Mouse (Mus musculus) right cerebral cortex, adult 18-20 months (tissue): ENCODE measurements around the gene Soat2.

ENCODE experiments used
- DNase-seq: peaks from one replicate; pipeline ENCODE4 v3.0.0; 2022; ENCODE audit warnings: mixed read lengths

The Soat2 gene

DNA sequence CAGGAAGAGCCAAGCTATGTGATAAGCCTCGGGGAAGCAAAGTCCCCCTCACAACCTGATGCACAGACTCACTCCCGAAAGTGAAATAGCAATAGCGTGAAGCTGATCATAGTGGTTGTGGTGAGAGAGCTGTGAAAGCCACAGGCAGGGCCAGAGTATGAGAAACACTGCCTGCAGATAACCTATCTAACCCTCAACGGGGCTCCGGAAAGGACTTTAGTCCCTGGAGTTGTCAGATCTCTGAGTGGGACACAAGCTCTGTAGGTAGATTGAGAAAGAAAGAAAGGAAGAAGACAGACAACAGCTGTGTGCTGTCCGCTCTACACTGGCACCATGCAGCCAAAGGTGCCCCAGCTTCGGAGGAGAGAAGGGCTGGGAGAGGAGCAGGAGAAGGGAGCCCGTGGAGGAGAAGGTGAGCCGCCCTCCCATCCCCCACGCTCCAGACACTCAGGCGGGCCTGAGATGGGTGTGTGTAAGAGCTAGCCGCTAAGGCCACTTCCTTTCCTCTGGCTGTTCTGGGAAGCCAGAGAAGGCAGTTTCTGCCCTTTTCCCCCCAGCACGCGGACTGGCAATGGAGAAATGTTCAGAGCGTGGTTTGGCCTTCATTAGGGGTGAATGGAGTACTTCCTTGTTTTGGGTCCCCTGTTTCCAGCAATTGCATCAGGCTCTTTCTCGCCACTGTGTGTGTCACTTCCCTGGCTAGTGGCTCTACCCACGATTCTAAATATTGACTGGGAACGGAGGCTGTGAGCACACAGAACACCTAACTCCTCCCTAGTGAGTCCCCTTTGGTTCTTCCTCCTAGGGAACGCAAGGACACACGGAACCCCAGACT lies at the start of gene Soat2:
TSS of gene Soat2 (plus strand) at position 226 of the 835 bp plus-strand sequence.
- no peak for DNase-seq

DNA sequence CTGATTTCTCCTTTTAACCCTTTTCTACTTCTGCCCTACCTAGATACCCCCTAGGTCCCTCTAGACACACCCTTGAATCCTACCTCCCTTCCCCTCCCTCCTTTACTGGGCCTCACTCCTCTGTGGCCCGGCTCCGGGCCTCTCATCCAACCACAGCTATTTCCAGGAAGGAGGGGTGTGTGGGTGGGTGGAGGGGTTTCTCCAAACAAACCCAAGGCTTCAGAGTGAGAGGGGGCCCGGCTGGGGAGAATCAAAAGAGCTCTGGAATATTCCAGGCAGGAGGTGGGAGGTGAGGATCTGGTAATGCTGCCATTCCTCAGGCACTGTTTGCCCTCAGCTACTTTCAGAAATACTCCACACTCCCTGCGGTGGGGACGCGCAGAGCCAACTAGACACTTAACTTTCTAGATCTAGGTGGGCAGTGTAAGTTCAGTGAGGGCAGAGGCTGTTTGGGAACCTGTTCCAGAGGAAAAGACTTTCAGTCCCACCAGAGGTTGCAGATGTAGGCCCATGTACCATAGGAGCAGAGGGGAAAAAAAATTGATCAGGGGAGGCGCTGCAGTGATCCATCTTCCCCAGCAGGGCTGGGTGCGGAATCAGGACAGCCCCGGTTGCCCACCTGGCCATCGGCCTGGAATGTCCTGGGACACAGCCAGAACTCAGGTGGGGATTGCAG lies 49.2 kb upstream of the Soat2 start:
- no peak for DNase-seq

DNA sequence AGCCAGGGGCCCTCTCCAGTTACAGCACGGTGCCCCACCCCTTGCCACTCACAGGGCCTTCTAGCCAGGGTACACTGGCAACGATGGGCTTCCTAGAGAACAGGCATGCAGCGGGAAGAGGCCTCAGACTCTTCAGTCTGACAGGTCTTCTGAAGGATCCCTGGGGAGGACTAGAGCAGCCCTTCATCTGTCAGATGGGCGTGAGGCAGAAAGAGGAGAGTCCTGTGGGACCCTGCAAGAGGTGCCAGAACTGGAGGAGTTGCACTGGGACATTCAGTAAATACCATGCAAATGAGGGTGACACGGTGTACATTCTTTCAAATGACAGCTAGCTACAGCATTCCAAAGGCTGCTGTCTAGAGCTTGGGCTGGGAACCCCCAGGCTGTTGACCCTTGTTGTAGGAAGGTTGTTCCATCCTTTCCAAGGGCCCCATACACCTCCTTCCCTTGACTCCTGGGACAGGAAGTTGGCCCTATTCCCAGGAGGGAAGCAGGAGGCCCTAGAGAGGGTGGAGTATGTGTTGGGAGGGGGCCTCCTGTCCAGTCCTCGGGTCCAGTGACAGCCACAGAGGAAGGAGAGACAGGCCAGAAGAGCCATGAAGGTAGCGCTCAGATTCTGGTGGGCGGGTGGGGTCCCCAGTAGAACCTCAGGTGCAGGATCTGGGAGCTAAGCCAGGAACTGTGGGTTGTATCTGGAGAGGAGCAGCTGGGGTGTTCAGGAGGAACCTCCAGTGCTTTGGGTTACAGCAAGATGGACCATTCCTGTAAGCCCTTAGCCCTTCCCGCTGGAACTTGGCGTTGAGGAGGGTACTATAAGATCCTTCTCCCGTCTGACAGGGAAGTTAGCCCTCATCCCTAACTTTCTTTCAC lies 48.4 kb upstream of the Soat2 start:
- no peak for DNase-seq

DNA sequence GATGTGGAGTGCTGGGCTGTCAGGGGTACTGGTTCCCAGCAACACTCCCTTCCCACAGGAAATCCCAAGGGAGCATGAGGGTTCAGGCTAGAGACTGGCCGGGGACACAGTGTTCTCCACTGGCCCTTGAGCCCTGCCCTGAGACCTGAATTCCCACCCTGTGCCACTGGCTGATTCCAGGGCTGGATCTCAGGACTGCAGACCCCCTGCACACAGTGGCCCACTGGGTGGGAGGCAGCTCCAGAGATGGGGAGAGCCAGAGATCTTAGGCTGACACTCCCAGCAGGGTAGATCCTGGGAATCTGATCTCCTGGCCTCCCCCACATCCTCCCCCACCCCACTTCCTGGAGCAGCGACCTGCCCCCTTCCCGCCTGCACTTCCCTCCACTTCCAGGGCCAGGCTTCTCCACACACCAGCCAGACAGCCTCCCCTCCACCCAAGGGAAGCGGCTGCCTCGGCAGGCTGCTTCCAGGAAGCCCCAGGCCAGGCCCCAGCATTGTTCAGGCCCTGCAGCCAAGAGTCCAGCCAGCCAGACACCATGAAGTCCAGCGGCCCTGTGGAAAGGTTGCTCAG lies 47.7 kb upstream of the Soat2 start:
- DNase-seq, result no peak

DNA sequence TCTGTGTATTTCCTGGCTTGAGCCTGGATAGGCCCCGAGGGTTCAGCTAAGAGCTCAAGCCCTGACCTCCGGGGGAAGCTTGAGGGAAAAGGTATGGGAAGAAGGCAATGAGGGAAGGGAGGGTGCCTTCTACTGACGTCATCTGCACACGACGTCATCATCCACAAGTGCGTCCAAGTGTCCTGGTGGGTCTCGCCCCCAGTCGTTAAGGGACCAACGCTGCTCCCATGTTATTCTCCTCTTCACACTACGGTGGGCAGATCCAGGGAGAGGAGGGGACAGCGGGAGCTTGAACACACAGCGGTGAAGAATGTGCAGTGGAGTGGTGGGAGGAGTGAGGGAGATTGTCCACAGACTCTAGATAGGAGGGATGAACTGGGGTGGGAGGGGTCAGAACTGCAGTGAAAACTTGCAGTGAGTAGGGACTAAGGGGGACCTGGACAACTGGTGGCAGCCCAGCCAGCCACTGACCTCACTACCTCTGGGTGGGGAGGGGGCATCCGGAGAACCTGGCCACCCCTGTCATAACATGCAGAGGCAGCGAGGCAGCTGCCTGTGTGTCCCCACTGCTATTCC lies 46.9 kb upstream of the Soat2 start:
- DNase-seq, result no peak

DNA sequence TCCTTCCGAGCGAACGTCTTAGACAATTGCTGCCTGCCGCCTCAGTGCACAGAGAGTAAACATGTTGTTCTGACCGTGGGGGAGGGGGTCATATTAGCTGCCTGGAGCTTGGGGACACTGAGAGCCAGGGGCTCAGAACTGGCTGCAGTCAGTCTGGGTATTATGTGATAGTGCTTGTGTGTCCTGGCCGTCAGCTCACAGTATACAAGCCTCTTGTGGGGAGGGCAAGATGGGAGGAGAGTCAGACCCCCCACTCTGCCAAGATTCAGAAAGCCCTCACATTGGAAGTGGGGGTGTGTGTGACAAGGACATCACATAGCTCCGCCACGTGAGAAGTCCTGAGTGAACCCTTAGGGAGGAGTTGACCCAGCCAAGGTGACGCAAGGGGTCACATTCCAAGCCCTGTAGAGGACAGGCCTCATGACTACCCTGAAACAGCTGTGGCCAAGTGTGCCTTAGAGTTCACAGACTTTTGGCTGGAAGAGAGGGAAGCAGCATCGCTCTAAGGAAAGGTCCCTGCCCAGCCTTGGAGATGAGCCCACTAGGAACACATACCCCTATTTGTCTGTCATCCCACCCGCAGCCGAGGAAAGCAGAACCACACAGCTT lies 46.3 kb upstream of the Soat2 start:
- DNase-seq, result no peak

DNA sequence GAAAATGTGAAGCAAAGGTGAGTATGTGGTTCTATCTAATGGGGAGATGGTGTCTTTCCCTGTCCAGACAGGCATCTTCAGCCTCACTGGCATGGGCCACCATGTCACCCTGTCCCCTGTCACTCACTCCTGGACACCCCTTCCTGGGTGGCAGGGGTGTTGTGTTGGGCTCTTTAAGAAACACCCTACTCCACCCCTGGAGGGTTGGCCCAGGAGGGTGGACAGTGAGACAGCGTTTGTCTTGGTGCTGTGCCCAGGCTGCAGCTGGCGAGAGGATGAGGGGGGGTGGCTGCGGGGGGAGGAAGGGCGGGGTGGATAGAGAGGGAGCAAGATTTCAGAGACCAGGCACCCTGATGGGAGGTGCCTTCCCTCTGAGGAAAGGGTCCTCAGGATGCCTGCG lies 45.0 kb upstream of the Soat2 start:
- DNase-seq, result no peak

DNA sequence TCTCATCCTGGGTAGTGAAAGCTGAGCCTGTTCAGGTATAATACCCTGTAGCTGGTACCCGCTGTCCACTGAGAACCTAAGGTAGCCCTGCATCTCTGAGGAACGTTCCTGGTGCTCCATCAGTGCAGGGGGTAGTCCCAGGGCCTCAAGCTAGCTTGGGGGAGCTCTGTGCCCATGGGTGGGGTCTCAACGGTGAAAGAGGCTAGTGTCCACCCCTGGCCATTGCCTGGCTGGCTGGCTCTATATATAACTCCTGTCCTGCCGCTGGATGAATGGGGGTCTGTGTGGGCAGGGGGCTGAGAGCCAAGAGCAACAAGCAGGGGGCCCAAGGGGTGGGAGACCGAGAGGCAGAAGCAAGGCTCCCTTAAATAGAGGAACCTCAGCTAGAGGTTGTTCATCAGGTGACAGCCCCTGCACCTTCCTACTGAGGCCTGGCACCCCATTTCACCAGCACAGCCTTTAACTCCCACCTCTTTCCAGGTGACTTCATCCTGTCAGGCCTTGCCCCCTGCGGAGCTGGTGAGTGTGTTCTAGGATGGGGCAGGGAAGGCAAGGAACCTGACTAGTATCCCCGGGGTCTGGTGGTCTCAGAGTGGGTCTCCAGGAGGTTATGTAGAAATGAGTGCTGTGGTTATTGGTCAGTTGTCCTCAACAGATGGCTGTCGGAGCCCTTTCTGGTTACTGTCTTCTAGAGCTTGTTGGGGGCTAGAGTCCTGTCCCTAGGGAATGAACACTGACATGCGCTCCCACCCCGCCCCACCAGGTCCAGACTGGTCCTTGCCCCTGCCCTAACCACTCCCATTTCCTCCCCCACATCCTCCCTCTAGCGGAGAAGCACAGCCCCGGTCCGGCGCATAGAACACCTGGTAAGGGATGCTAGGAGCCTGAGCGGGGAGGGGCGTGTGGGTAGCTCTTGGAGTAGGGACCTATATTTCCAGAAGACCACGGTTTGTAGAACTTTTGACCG lies 44.3 kb upstream of the Soat2 start:
- no peak for DNase-seq

DNA sequence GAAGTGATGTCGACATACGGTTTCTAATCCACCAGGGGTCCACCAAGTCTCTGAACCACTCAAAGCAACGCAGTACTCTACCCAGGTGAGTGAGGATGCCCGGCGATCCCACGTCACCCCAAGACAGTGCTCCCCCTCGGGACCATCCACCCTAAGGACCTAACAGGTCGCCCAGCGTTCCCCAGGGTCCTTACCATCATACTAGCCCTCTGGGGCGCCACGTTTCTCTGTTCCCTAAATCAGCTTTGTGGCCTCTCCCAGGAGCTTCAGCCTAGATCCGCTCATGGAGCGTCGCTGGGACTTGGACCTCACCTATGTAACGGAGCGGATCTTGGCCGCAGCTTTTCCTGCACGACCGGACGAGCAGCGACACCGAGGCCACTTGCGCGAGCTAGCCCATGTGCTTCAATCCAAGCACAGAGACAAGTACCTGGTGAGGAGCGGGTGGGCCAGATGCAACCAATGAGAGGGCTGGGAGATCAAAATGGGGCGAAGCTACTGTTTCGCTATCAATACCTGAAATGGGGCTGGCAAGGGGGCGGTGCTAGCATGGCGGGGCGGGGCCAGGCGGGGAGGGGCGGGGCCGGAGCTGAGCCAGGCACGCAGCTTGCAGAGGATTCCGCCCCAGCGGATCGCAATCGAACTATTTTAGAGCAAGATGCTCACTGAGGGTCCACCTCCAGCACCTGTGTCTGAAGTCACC lies 43.4 kb upstream of the Soat2 start:
- DNase-seq, result no peak

DNA sequence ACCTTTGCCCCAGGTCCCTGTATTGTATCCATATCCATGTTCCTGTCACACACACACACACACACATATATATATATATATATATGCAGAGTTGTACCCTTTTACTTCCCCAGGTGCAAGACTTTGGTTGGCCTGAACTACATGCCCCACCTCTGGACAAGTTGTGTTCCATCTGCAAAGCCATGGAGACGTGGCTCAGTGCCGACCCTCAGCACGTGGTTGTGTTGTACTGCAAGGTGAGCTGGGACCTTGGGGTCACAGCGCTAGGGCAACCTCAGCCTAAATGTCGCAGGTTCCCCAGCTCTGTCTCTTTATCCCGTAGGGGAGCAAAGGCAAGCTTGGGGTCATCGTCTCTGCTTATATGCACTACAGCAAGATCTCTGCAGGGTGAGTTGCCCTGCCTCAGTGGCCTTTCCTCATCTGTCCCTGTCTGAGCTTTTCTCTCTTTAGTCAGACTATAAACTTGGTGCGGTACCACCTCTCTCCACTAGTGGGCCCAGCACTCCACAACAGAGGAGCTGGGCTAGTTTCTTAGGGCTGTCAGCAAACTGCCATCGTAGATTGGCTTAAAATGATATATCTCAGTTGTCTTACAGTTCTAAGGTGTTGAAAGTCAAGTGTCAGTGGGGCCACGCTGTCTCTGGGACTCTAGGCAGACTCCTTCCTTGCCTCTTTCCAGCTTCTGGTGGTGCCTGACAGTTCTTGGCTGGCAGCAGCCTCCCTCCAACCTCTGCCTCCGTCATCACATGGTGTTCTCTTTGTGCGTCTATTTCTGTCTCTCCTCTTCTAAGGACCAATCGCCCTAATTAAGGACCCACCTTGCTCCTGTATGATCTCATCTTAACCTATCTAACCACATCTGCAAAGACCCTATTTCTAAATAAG lies 42.4 kb upstream of the Soat2 start:
- no peak for DNase-seq

DNA sequence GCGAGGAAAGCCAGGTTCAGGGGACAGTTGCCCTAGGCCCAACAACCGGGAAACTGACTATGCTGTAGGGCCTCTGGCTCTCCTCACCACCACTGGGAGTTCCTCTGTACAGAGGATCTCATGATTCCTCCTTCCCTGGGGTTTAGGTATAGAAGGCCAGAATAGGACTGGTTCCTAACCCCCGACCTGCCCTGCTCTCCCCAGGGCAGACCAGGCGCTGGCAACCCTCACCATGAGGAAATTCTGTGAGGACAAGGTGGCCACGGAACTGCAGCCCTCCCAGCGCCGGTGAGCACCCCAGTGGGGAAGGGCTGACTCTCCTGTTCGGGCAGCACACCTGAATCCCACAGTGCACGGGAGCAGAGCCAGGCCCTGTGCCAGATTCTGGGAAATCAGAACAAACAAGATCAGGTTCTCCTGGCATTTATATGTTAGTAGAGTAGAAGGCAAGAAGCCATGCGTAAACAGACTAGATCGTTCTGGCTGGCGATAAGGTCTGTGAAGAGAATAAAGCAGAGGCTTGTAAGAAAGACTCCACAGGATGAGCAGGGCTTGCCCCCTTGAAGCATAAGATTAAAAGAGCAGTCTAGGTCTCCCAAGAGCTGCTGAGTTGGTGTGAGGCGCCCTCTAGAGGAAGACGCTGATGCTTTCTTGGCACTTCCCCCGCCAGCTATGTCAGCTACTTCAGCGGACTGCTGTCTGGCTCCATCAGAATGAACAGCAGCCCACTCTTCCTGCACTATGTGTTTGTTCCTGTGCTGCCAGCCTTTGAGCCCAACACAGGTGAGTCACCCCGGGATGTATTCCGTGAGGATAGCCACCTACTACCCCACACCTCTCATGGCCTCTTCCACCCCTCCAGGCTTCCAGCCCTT lies 41.4 kb upstream of the Soat2 start:
- peak; percentile 81 for DNase-seq

DNA sequence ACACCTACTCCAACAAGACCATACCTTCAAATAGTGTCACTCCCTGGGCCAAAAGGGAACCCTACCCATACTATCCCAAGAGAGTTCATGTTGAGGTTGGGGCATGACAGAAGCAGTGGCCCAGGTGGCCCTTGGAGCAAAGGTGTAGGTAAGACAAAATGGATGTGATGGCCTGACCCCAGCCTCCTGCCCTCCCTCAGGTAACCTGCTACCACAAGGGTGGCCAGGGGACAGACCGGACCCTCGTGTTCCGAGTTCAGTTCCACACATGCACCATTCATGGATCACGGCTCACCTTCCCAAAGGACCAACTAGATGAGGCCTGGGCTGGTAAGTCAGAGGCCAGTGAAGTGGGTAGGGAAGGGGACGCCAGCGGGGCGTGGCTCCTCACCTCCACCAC lies 40.1 kb upstream of the Soat2 start:
- no peak for DNase-seq

DNA sequence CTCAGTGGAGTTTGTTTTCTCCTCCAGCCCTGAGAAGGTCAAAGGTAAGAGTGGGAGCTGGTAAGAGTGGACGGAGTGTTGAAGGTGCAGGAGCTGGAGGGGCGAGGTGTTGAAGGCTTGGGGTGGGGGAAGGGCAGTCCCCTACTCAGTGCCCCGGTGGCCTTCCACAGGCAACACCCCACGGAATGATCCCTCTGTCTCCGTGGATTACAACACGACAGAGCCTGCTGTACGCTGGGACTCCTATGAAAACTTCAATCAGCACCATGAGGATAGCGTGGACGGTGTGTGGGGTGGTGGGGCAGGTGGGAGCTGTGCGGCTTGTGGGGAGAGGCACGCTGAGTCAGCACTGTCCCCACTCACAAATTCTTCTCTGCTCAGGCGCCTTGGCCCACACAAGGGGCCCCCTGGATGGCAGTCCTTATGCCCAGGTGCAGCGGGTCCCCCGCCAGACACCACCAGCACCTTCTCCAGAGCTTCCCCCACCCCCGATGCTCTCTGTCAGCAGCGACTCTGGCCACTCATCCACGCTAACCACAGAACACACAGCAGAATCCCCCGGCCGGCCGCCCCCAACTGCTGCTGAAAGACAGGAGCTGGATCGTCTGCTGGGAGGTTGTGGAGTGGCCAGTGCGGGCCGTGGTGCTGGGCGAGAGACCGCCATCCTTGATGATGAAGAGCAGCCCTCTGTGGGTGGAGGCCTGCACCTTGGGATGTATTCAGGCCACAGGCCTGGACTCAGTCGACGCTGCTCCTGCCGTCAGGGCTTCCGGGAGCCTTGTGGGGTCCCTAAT lies 39.4 kb upstream of the Soat2 start:
- DNase-seq, result no peak

DNA sequence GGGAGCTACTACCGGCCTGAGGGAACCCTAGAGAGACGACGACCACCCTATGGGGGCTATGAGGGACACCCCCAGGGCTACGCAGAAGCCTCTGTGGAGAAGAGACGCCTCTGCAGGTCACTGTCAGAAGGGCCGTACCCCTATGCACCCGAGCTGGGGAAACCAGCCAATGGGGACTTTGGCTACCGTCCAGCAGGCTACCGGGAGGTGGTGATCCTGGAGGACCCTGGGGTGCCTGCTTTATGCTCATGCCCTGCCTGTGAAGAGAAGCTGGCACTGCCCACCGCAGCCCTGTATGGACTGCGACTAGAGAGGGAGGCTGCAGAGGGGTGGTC lies 38.9 kb upstream of the Soat2 start:
- DNase-seq, result no peak

DNA sequence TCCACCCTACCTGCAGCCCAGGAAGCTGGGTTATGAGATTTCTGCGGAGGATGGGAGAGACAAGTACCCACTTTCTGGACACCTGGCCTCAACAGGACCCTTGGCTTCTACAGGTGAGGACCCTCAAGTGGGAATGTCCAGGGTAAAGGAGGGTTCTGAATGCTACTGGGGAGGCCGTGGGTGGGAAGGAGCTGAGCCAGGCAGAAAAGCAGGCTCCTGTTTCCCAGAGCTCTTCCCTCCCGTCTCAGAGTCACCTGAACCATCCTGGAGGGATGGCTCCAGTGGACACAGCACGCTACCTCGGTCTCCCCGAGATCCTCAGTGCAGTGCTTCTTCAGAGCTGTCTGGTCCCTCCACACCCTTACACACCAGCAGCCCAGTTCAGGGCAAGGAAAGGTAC lies 38.1 kb upstream of the Soat2 start:
- DNase-seq, result no peak

DNA sequence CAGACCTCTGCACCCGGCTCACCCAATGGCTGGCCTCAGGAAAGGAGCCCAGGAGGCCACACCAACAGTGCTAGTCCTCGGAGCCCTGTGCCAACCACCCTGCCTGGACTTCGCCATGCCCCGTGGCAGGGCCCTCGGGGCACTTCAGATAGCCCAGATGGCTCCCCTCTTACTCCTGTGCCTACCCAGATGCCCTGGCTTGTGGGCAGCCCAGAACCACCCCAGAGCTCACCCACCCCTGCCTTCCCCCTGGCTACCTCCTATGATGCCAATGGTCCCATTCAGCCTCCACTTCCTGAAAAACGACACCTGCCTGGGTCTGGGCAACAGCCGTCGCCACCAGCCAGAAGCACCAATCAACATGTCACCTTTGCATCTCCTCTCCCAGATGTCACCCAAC lies 37.5 kb upstream of the Soat2 start:
- DNase-seq, result no peak

DNA sequence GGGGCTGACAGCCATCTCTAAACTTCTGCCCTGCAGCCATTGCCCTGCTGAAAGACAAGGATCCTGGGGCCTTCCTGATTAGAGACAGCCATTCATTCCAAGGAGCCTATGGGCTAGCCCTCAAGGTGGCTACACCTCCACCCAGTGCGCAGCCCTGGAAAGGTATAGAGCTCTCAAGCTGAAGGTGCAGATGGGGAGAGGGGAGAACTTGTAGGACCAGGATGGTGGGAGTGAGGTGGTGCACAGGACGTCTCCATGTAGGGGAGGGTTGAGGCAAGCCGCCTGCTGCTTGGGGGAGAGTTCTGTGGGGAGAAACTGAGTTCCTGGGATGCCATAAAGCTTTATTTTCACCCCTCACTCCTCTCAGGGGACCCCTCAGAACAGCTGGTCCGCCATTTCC lies 36.7 kb upstream of the Soat2 start:
- no peak for DNase-seq
